Mouse (Mus musculus) limb, embryonic 11.5 days (tissue): ENCODE measurements at regions not wholly inside any gene's neighbourhood (a gene's known extent, or its start where the extent isn't known, plus 50 kb on each side); places are given as distances from the start of the nearest gene placed in this dataset.

Source experiments
- ATAC-seq: fragments of 200-750 bp; cut with Nextera tagmentation; 2 replicates; pipeline ENCODE4 v1.8.0; 2017; ENCODE audit warnings: low read depth; ENCODE audit not compliant: insufficient number of reproducible peaks, low FRiP score, low TSS enrichment
- DNase-seq: peaks from one replicate; pipeline ENCODE4 v3.0.0-alpha.2; 2015; ENCODE audit warnings: low spot score
- H3K27ac ChIP-seq: fragments of 300-500 bp; sonication (generic); replicated peaks from 2 replicates; pipeline ENCODE4 v1.5.1; 2014; ENCODE audit warnings: low read depth, mild to moderate bottlenecking, low read length
- H3K27me3 ChIP-seq: fragments of 300-500 bp; sonication (generic); 2 replicates; pipeline ENCODE4 v1.6.1; 2014; ENCODE audit warnings: mild to moderate bottlenecking, low read length, mixed read lengths; ENCODE audit not compliant: control insufficient read depth, insufficient read depth
- H3K36me3 ChIP-seq: fragments of 300-500 bp; sonication (generic); 2 replicates; pipeline ENCODE4 v1.6.1; 2014; ENCODE audit warnings: mild to moderate bottlenecking, low read length, moderate library complexity, mixed read lengths; ENCODE audit not compliant: control insufficient read depth, insufficient read depth
- H3K4me1 ChIP-seq: fragments of 300-500 bp; sonication (generic); 2 replicates; pipeline ENCODE4 v1.6.1; 2014; ENCODE audit warnings: low read length, mixed read lengths; ENCODE audit not compliant: control insufficient read depth, insufficient read depth
- H3K4me2 ChIP-seq: fragments of 300-500 bp; sonication (generic); 2 replicates; pipeline ENCODE4 v1.6.1; 2014; ENCODE audit warnings: low read depth, mild to moderate bottlenecking, moderate library complexity; ENCODE audit not compliant: severe bottlenecking
- H3K4me3 ChIP-seq: fragments of 300-500 bp; sonication (generic); 2 replicates; pipeline ENCODE4 v1.5.1; 2014; ENCODE audit warnings: low read depth, low read length
- H3K9ac ChIP-seq: fragments of 300-500 bp; sonication (generic); 2 replicates; pipeline ENCODE4 v1.6.1; 2014; ENCODE audit warnings: mild to moderate bottlenecking, low read length
- H3K9me3 ChIP-seq: fragments of 300-500 bp; sonication (generic); 2 replicates; pipeline ENCODE4 v1.6.1; 2016; ENCODE audit warnings: low read length; ENCODE audit not compliant: control insufficient read depth
- WGBS: fragments of 180-500 bp; shearing (Covaris S2); extraction: QIAGEN DNeasy Blood & Tissue Kit; methylation state at CpG from one replicate; pipeline ENCODE4 v1.1.7; 2014; 5-methylcytosine and 5-hydroxymethylcytosine counted together

DNA sequence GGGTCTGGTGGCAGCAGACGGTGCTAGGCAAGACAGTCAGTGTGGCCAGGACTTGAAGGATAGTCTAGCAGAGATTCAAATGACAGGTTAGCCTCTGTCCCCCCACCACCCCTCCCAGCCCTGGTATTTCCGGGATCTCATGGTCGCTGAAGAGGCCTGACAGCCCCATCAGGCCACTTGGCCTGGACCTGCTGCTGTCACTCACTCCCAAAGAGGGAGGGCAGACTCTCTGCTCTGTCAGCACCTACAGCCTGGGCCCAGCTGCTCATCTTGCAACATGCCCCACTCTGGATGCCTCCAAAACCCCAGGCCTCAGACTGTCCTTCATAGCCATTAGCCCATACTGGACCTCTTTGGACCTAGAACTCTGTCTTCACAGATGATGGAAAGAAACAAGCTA lies 89.0 kb downstream of the Ephb3 start:
- Histone ChIP-seq H3K9me3 (no peaks in the 10 kb centered on the region; the same call in 1 of the 2 replicates), H3K9ac (no peak overlapping the region), H3K4me2 (no peak overlapping the region), H3K27me3 (no peaks in the 10 kb centered on the region), H3K36me3 (no peaks in the 10 kb centered on the region), H3K27ac (no peak overlapping the region), H3K4me3 (no peak overlapping the region), H3K4me1 (peaks cover 28% of the 10 kb centered on the region)
- WGBS = 16% methylated on average over 3 of the region's 3 CpGs
- no peak for DNase-seq
- ATAC-seq = peak; percentile 45; the same call in 1 of the 2 replicates

GRCm38 (mm10) chr16:21294677-21295411 lies 90.3 kb downstream of the Ephb3 start:
- Histone ChIP-seq H3K9me3 (no peaks in the 10 kb centered on the region), H3K36me3 (no peaks in the 10 kb centered on the region), H3K27ac (no peak overlapping the region), H3K4me3 (no peak overlapping the region), H3K4me1 (peaks cover 28% of the 10 kb centered on the region), H3K4me2 (no peak overlapping the region), H3K9ac (no peak overlapping the region), H3K27me3 (no peaks in the 10 kb centered on the region)
- 31% methylated on average over 9 of the region's 9 CpGs for WGBS
- no peak for DNase-seq
- no peak; the same call in 1 of the 2 replicates for ATAC-seq

DNA sequence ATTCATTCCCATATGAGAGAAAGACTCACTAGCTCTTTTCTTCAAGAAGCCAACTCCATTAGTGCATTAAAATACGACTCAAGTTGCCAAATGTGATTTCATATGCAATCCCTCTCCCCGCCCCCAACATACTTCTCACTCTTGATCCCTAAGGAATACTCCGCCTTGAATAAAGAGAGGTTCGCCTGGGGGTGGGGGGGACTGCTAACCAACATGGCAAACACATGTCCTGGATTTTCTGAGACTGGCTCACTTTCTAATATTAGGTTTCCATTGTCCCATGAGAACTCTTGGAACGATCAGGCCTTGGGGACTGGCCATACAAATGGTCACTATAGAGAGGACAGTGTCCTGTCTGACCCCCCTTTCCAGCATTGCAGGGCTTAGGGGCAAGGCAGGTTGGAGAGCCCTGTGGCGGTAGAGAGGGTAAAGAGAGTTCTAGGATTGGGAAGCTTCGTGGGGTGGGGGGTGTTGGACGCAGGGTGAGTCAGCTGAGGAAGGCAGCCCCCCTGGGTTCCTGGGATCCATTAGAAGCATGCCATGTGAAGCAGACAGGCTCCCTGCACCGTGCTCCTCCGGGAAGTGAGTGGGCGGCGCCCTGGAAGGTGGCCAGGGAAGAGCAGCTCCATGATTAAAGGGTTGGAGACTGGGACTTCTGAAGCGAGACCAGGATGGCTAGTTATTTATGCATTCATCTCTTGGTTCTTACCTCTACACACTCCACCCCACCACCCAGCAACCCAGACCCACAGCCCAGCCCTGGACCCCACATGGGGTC lies 91.6 kb downstream of the Ephb3 start:
- no peaks in the 10 kb centered on the region for H3K9me3 ChIP-seq
- H3K9ac ChIP-seq = no peak overlapping the region
- no peak overlapping the region for H3K4me2 ChIP-seq
- H3K4me3 ChIP-seq = no peak overlapping the region
- no peaks in the 10 kb centered on the region for H3K36me3 ChIP-seq
- H3K27me3 ChIP-seq = no peaks in the 10 kb centered on the region
- ATAC-seq (no peak), DNase-seq (no peak)
- H3K4me1 ChIP-seq = peaks cover 28% of the 10 kb centered on the region
- H3K27ac ChIP-seq = no peak overlapping the region
- WGBS = 72% methylated on average over 13 of the region's 13 CpGs

DNA sequence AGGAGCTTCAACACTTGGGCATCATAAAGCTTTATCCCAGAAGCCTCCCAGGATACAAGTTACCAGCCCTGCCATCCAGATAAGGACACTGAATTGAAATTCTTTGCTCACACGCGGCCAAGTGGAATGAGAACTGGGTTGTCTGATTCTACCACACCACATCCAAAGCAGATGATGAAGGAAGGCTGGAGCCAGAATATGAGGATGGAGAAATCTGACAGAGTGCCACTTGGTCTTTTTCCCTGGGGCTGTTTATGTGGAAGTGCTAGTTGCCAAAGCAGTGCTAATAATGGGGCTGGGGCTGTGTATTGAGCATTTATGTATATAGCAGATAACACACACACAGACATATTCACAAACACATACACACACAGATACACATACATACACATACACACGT lies 92.2 kb downstream of the Ephb3 start:
- Histone ChIP-seq H3K27me3 (no peaks in the 10 kb centered on the region), H3K4me1 (peaks cover 28% of the 10 kb centered on the region), H3K9ac (no peak overlapping the region), H3K4me2 (no peak overlapping the region), H3K9me3 (no peaks in the 10 kb centered on the region), H3K27ac (no peak overlapping the region), H3K36me3 (no peaks in the 10 kb centered on the region), H3K4me3 (no peak overlapping the region)
- ATAC-seq (no peak), DNase-seq (no peak)
- 77% methylated on average over 3 of the region's 3 CpGs for WGBS

GRCm38 (mm10) chr16:21298866-21299265 lies 94.3 kb downstream of the Ephb3 start:
- no peak overlapping the region for H3K4me3 ChIP-seq
- H3K4me1 ChIP-seq = peaks cover 15% of the 10 kb centered on the region
- no peaks in the 10 kb centered on the region for H3K36me3 ChIP-seq
- 65% methylated on average over 7 of the region's 7 CpGs for WGBS
- DNase-seq = no peak
- H3K27ac ChIP-seq = no peak overlapping the region
- no peak overlapping the region for H3K4me2 ChIP-seq
- no peaks in the 10 kb centered on the region for H3K9me3 ChIP-seq
- no peak overlapping the region for H3K9ac ChIP-seq
- H3K27me3 ChIP-seq = no peaks in the 10 kb centered on the region
- ATAC-seq = no peak

DNA sequence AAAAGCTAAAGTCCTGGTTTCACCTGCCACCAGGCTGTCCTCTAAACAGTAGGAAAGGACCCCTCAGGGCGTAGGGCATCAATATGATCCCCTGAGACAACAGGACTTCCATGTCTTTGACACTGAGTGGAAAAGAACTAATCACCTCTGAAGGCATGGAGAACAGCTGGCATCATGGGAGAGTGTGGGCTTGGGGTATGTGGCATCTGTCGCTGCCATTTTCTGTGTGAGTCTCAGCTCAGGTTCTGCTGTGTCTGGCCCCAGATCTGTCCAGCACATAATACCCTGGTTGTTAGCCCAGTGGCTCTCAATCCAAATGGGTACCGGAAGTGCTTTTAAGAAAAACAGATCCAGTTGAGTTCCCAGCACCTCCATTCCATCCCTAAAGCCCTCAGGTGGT lies 101.3 kb downstream of the Ephb3 start:
- Histone ChIP-seq H3K9ac (no peak overlapping the region), H3K4me1 (peaks cover 38% of the 10 kb centered on the region), H3K36me3 (no peaks in the 10 kb centered on the region), H3K27ac (no peak overlapping the region), H3K27me3 (no peaks in the 10 kb centered on the region), H3K4me2 (no peak overlapping the region), H3K4me3 (no peak overlapping the region), H3K9me3 (no peaks in the 10 kb centered on the region)
- 77% methylated on average over 3 of the region's 3 CpGs for whole genome bisulfite sequencing
- DNase-seq (no peak), ATAC-seq (no peak)

GRCm38 (mm10) chr16:21308513-21308912 lies 104.0 kb downstream of the Ephb3 start:
- 42% methylated on average over 8 of the region's 8 CpGs for WGBS
- Histone ChIP-seq H3K4me2 (no peak overlapping the region; the same call in 1 of the 2 replicates), H3K36me3 (no peaks in the 10 kb centered on the region), H3K27ac (no peak overlapping the region), H3K9me3 (no peaks in the 10 kb centered on the region), H3K27me3 (no peaks in the 10 kb centered on the region), H3K4me3 (no peak overlapping the region), H3K4me1 (peaks cover 56% of the 10 kb centered on the region), H3K9ac (no peak overlapping the region)
- ATAC-seq (no peak), DNase-seq (no peak)

- H3K4me1 ChIP-seq = peaks cover 56% of the 10 kb centered on the region
Measured at GRCm38 (mm10) chr16:21310636-21311615, 106.4 kb downstream of the Ephb3 start.

More at GRCm38 (mm10) chr16:21310636-21311615, 106.4 kb downstream of the Ephb3 start:
- Histone ChIP-seq H3K9me3 (no peaks in the 10 kb centered on the region), H3K27ac (peak overlapping the region; percentile 98), H3K9ac (peak overlapping the region; percentile 58), H3K4me3 (peak overlapping the region; percentile 19), H3K27me3 (no peaks in the 10 kb centered on the region), H3K4me2 (peak overlapping the region; percentile 55), H3K36me3 (no peaks in the 10 kb centered on the region)
- WGBS = 3% methylated on average over 34 of the region's 35 CpGs
- DNase-seq (peak; percentile 89), ATAC-seq (peak; percentile 94)
